Mouse (Mus musculus): ENCODE data around the gene Gm49361.

GRCm38 (mm10) chr14:57729364-57729763, 16.5 kb downstream of the Gm49361 start:
- TF ChIP-seq CTCF (IDR thresholded peaks at IDR 0.05; ENCODE audit: extremely low read depth, insufficient read depth, low read length) (no peak), POLR2A (IDR thresholded peaks at IDR 0.05; ENCODE audit: extremely low read depth, insufficient read depth, low read length) (no peak)
